Mouse (Mus musculus) kidney, postnatal 14 days (tissue): ENCODE results near the gene Tmem74b.
A peak's percentile ranks its signal among the peaks of the same experiment; 100 is the strongest.

Source experiments
- DNase-seq: peaks from one replicate; pipeline ENCODE4 v3.0.0; 2022; ENCODE audit warnings: mixed read lengths

Gene Tmem74b

DNA sequence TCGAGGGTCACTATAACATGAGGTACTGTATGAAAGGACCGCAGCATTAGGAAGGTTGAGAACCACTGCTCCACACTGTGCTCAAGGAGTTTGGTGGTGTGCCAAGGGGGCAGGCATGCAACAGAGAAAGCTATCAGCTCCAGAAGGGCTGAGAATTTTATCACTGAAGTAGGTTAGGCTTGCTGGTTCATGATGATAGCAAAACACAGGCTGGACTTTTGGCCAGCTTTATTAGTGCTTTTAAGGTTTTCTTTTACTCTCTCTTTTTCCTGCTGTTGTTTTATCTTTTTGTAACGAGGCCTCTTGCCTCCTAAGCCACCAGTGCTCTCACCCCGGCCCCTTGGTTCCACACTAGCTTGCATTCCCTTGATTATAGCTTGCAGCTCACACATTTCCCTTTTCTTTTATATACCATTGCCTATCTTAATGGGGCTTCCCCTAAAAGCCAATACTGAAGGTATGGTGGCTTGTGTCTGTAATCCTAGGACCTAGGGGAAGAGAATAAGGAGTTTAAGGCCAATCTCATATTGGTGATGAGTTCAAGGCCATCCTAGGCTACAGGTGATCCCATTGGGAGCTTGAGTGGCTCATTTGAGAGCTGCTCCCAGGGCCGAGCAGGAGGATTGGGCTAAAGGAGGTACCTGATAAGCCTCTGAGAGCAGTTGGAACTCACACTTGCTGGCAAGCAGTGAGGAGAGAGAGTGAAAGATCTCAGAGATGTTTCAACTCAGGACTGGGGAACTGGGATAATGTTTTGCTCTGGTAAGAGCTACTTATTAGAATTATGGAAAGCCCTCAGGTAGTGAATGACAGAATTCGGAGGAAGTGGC lies 41.3 kb downstream of the Tmem74b start:
- no peak for DNase-seq

GRCm38 (mm10) chr2:151743845-151744244 lies 42.0 kb downstream of the Tmem74b start, which contains the start of gene Psmf1:
Psmf1 (minus strand) TSS chr2:151744186.
- no peak for DNase-seq

- DNase-seq: peak; percentile 72
These were observed 46.3 kb downstream of the Tmem74b start for GRCm38 (mm10) chr2:151747847-151748705.

GRCm38 (mm10) chr2:151751330-151751729 lies 49.5 kb downstream of the Tmem74b start:
- no peak for DNase-seq

- DNase-seq: peak; percentile 22
These were observed 54.7 kb downstream of the Tmem74b start for GRCm38 (mm10) chr2:151756277-151757061.

DNA sequence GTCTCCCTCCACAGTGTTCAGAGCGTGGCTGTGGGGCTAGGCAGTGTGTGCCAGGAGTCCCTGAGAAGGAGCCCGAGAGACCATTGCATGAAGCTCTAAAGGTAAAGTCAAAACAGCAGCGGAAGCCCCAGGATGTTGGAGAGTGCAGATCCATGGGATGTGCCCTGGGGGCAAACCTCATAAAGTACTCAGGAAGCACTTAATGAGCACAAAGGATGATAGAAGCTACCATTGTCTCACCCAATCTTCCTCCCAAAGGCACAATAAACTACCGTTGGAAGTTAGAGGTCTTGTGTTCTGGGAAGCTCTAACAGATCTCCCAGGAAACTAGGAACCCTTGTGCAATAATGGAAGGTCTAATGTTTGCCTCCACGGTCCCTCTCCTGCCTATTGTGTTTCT lies 55.6 kb downstream of the Tmem74b start:
- DNase-seq: no peak

DNA sequence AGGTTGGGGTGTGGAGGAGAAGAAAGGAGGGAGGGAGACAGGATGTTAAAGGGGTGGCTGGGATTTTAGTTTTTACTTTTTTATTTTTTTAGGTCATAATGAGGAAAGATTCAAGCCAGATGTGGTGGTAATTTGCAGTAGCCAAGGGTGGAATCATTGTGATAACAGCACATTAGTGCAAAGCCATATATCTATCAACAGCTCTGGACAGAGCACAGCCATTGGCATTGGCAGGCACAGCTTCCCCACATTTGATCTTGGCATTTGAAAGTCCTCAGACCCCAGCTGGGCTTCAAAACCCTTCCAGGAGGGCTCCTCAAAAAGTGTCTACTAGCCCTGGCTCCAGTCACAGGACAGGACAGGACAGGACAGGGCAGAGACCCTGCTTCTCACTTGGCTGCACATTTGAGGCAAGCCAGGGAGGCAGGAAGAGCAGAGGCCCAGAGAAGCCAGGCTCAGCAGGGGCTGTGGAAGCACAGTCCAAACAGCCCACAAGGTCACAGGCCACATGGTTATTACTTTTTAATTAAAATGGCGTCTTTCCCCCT lies 57.1 kb downstream of the Tmem74b start:
- DNase-seq: no peak
